Mouse (Mus musculus): ENCODE measurements at regions not wholly inside any gene's neighbourhood (a gene's known extent, or its start where the extent isn't known, plus 50 kb on each side); places are given as distances from the start of the nearest gene placed in this dataset.

DNA sequence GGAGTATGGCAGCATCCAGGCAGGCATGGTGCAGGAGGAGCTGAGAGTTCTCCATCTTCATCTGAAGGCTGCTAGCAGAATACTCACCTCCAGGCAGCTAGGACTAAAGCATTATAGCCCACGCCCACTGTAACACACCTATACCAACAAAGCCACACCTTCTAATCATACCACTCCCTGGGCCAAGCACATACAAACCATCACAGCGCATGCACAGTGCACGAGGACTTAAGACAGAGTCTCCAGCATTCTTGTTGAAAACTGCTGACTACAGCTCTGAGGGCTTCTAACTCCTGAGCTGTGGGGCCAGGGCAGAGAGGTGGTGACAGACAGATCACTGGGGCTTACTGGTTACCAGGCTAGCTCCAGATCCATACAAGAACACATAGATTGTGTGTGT is 68.0 kb upstream of the Cnot2 start:
- no peak for DNase-seq

DNA sequence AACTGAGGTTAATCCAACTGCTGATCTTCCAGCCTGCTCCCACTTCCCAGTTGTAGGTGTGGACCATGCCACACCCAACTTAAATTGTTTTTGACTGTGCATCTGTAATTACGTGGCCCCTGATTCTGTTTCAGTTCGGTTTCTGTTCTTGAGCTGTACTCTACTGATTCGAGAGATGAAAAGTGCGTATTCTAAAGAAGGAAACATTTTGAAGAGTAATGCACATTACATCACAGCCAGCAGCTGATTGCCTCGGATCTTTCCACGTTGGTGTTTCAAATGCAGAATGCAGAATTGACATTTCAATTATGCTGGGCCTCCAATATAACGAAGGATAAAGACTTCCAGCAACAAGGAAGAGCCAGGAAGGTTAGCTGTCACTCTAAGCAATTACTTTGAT is 64.7 kb upstream of the Cnot2 start:
- no peak for DNase-seq

DNA sequence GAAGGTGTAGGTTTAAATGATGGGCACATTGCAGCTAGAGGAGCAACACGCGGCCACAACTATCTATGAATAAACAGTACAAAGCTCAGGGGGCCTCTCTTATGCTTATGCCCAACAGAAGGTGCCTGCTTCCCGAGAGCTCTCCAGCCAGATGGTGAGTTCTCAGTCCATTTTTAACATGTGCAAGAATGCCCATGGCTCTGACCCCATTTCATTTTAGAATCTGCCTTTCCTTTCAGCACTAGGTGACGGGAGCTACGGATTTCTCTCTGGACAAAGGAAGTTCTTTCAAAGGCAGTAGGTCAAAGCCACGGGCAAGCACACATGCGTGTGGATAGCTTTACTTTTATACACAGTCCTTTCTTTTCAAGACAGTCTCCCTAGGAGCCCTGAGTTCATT is 64.3 kb upstream of the Cnot2 start:
- DNase-seq: peak; percentile 63 to 71

DNA sequence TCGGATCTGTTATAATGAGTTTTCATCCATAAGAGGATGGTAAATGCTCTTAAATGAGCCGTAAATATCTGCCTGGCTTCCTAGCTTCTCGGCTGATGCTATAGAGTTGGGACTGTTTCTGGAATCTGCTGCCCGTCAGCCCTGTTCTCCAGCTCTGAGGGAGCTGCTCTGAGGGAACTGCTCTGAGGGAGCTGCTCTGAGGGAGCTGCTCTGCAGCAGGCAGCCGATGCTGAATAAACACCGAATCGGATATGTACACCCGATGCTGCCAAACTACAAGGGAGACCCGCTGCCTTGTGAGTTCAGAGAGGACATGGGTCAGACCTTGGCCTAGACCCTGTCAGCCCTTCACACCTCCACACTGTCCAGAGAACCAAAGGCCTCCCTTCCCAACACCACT is 63.8 kb upstream of the Cnot2 start:
- DNase-seq: peak in 1 of 2 experiments; percentile 45
